Mouse (Mus musculus): ENCODE data around the gene Fancc.

The Fancc gene

DNA sequence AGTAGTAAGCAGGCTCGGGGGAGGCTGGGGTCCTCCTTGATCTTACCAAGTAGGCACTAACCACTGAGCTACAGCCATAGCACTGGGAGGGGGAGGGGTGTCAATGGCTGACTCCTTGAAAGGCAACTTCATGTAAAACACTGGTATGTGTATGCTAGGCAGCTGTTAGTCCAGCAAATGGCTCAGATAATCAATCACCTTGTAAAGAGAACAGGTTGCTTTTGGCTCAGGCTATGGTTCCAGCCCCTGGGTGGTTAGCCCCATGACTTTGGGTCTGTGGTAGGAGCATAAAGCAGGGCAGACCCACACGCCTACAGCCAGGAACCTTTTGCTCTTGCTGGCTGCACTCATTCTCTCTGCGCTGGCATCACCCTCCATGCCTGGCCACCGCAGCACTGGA lies 207.0 kb downstream of the Fancc start:
- DNase-seq (ENCODE audit: low read depth): no peak

DNA sequence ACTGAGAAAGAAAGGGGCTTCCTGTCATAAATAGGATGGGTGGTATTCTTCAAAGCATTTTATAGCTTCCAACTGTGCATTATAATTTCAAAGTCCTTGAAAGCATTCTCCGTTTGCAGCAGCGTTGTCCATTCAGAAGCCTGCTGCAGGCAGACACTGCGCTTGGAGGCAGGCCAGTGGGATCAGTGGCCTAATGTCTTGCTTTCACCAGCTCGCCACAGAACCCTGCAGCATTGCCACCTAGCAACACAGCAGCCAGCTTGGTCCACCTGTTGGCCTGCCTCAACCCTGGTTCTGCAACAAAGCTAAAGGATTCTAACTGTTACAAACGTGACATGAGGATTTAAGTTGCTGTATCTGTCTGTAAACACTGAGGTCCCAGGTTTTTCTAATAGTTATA lies 207.4 kb downstream of the Fancc start:
- no peak for DNase-seq (ENCODE audit: low read depth)

DNA sequence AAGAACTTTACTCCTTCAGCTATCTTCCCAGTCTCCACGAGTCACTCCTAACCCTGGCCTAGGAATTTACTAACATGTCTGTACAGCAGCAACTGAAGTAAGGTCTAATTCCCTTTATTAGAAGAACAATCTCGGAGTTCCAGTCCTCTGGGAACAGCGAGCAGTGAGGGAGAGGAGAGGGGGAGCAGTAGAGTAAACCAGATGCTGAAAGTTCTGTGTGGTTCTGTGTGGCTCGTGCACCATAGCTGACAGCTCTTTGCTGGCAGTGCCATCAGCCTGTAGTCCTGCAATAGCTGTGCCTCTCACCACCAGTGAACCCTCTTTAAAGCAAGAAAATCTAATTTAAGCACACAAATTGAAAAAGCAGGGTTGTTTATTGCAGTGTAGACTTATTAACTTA lies 207.9 kb downstream of the Fancc start:
- DNase-seq (ENCODE audit: low read depth): no peak

GRCm38 (mm10) chr13:63286483-63287102 lies 210.5 kb downstream of the Fancc start:
- DNase-seq (ENCODE audit: low read depth): no peak

DNA sequence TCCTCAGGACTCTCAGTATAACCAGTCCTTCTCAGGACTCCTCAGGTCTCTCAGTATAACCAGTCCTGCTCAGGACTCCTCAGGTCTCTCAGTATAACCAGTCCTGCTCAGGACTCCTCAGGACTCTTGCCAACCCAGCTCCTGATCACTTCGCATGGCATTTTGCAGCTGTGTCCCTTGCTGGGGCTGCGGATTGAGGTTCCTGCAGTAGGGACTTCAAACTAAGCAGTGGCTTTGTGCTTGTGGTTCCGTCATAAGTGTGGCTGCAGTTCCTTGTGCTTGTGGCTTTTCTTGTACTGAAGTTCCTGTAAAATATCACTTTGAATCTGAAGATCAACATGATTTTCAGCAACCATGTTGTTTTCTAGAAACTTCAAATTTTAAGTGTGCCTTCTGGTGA lies 212.3 kb downstream of the Fancc start:
- no peak for DNase-seq (ENCODE audit: low read depth)

GRCm38 (mm10) chr13:63283236-63283635 lies 213.8 kb downstream of the Fancc start:
- no peak for DNase-seq (ENCODE audit: low read depth)

GRCm38 (mm10) chr13:63281206-63281605 lies 215.9 kb downstream of the Fancc start:
- DNase-seq (ENCODE audit: low read depth): no peak

DNA sequence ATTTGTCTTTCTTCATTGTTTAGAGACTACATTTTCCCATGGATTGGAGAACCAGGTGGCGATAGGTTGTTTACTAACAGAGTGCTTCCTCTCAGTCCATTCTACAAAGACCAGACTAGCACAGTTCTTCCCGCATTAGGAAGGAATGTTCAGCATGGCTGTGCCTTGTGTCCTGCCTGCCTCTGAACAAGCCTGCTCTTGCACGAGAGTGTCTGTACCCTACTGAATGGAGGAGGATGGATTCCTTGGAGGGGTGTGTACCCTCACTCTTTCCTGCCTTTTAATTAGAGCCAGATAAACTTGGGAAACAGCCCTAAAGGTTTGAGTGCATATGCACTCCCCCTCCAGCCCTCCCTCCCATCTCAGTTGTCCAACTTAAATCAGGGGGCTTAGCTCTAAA lies 216.7 kb downstream of the Fancc start:
- DNase-seq (ENCODE audit: low read depth): no peak

DNA sequence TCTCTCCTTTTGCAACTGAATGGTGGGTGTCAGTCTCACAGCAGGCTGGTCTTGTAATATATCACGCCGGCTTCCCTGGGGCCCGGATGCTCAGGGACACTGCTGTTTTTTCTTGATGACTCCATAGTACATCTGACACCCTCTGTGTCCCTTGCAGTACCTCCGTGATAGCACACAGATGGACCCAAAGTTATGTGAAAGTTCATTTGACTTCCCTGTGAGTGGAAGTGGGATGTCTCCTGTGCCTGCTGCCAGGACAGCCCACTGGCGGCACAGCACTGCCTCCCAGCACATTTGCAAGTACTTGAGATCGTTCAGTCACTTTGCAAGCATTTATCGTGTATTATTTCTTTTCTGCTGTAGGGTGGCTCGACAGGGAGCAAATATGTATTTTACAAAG lies 217.3 kb downstream of the Fancc start:
- DNase-seq (ENCODE audit: low read depth): no peak

DNA sequence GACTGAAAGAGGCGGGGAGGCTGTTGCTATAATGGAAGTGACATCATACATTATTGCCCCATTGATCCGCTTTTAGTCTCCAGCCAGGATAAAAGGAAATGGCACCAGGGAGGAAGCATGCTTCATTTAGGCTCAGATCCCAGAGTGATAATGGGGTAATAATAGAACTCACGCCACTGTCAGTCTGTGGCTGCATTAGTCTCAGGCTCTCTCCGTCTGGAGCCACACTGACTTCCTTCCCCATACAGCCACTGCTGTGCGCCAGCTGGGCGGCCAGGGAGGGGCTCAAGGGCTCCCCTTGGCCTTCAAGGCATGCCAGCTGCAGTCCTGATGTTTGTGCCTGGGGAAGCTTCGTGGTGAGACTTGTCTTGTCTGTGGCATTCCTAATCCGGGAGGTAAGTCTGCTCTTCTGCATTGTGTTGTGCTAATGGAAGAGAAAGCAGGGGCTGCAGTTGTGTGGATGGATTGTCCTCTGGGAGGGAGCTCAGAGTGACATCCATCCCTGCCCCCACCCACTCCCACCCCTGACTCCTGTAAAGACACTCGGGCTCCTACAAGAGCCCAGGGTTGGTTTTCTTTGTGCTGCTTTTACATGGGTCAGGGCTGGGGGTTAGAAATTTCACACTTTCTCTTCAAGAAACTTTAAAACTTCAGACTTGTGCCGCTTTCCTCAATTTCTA lies 218.1 kb downstream of the Fancc start:
- DNase-seq (ENCODE audit: low read depth): no peak

DNA sequence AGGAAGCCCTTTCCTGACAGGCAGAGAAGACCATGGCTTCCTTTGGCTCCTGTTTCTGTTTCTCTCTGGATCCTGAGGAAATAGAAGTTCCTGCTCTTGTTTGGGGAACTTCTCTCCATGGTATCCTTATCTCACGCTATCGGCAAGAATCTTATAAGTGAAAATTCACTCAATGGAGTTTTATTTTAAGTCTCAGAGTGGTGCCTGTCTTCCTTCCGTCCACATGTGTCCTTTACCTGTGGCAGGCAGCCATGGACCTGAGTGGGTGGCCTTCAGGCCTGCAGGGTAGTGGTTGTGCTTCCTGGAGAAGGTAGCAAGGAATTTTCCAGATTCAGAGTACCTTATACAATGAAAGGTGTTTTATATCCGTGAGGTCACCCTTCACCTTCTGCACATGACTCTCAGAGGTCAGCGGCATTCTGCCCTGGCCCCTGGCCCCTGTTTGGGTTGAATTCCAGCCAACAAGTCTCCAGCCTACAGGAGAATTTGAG lies 218.9 kb downstream of the Fancc start:
- DNase-seq (ENCODE audit: low read depth): no peak

- no peak for DNase-seq (ENCODE audit: low read depth)
Observed at GRCm38 (mm10) chr13:63277316-63277715, 219.8 kb downstream of the Fancc start.

DNA sequence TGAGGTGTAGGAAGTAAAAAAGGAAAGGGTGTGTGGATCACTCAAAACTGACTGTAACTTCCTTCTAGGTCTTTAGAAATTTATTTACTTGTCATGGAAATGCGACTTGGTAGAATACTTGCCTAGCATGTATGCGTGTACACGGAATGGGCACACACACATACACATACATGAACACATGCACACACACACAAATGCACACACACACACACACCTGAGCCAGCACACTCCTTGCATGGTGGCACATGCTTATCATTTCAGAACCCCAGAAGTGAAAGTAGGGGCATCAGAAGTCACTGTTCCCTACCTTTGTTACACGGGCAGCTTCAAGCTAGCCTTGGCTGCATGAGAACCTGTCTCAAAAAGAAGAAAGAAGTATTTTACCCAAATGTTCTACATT lies 220.7 kb downstream of the Fancc start:
- DNase-seq (ENCODE audit: low read depth): no peak

- DNase-seq (ENCODE audit: low read depth): no peak
Observed at GRCm38 (mm10) chr13:63274488-63275166, 222.5 kb downstream of the Fancc start.

DNA sequence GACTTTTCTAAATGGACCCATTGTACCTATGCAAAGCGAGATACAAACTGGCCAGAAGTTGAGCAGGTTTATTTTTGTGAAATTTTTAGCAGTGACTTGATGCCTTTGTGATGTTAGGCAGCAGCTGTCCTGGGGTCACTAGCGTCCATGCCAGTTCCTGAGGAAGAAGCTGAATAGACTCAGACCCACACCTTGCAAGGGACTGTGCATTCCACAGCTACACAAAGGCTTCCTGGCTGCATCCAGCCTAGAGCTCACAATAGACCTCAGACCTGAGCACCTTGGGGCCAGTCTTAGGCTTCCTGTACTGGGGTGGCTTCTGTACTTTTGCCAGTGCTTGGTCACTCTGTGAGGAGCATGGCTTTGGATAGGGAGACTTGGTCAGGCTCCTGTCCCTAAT lies 223.2 kb downstream of the Fancc start:
- DNase-seq (ENCODE audit: low read depth): no peak

- DNase-seq (ENCODE audit: low read depth): no peak
Observed at GRCm38 (mm10) chr13:63272602-63273229, 224.4 kb downstream of the Fancc start.

GRCm38 (mm10) chr13:63272017-63272601 lies 225.0 kb downstream of the Fancc start:
- DNase-seq (ENCODE audit: low read depth): no peak

GRCm38 (mm10) chr13:63270191-63270590 lies 226.9 kb downstream of the Fancc start:
- no peak for DNase-seq (ENCODE audit: low read depth)

DNA sequence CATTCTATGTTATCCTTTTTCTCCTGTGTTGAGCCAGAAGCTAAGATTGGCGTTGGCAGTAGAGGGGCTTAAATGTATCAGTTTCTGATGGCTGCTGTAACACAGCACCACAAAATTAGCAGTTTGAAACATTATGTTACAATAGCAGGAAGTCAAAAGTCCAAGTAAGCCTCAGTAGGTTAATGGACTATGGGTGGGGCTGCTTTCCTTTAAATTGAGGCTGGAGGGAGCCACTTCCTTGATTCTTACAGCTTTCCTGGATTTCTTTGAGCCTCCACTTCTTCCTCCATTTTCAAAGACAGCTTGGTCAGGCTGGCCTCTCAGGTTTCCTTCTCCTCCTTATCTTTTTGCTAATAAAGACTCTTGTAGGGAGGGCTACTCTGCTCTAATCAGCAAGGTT lies 228.3 kb downstream of the Fancc start:
- no peak for DNase-seq (ENCODE audit: low read depth)

- DNase-seq (ENCODE audit: low read depth): no peak
Observed at GRCm38 (mm10) chr13:63268371-63268770, 228.7 kb downstream of the Fancc start.

DNA sequence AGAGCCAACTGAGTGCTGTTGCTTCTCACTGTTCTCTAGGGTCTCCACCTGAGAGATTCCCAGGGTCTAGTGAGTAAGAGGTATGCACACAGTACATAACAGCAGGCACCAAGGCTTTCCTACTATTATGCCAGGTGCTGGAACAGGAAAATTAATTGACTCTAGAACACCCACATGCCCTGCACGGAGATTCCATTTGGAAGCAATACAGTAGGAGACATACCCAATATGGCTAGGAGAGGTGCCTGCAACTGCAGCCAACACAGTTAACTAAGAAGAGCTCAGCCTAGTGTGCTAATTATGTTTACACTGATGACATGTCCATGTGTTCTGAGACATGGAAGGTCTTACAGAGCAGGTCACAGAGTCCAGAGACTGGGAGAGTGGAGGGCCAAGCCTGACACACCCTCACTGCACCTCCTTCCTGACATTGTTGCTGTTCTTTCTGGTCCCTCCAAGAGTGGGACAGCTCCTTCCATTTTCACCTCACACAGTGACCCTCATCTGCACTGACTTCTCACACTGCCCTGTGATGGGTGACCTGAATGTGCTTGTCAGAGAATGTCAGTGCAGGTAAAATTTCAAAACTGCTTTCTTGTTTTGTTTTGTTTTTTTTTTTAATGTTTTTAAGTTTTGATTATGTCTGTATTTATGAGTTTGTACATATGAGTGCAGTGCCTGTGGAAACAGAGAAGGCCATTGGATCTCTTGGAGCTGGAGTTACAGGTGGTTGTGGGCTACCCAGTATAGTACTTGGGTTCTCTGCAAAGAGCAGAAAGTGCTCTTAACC lies 234.7 kb downstream of the Fancc start:
- DNase-seq (ENCODE audit: low read depth): no peak

- no peak for DNase-seq (ENCODE audit: low read depth)
Observed at GRCm38 (mm10) chr13:63261676-63262075, 235.4 kb downstream of the Fancc start.
